Mouse (Mus musculus) hindbrain, embryonic 16.5 days (tissue): ENCODE measurements at regions not wholly inside any gene's neighbourhood (a gene's known extent, or its start where the extent isn't known, plus 50 kb on each side); places are given as distances from the start of the nearest gene placed in this dataset.

Experiments used
- ATAC-seq: fragments of 200-750 bp; cut with Nextera tagmentation; 2 replicates; pipeline ENCODE4 v1.8.0; 2017; ENCODE audit warnings: moderate TSS enrichment, moderate library complexity
- H3K27ac ChIP-seq: fragments of 300-500 bp; sonication (generic); 2 replicates; pipeline ENCODE4 v1.5.1; 2014; ENCODE audit warnings: low read depth, mild to moderate bottlenecking, control low read depth, low read length, moderate library complexity
- H3K27me3 ChIP-seq: fragments of 300-500 bp; sonication (generic); replicated peaks from 2 replicates; pipeline ENCODE4 v1.6.1; 2014; ENCODE audit warnings: low read length; ENCODE audit not compliant: control insufficient read depth, insufficient read depth
- H3K36me3 ChIP-seq: fragments of 300-500 bp; sonication (generic); 2 replicates; pipeline ENCODE4 v1.6.1; 2014; ENCODE audit warnings: mild to moderate bottlenecking, low read length, moderate library complexity, mixed read lengths; ENCODE audit not compliant: control insufficient read depth, insufficient read depth
- H3K4me1 ChIP-seq: fragments of 300-500 bp; sonication (generic); 2 replicates; pipeline ENCODE4 v1.6.1; 2014; ENCODE audit warnings: low read depth, low read length; ENCODE audit not compliant: control insufficient read depth, insufficient read depth
- H3K4me2 ChIP-seq: fragments of 300-500 bp; sonication (generic); 2 replicates; pipeline ENCODE4 v1.6.1; 2014; ENCODE audit warnings: mild to moderate bottlenecking, low read length, control low read depth, moderate library complexity
- H3K4me3 ChIP-seq: fragments of 300-500 bp; sonication (generic); 2 replicates; pipeline ENCODE4 v1.5.1; 2014; ENCODE audit warnings: mild to moderate bottlenecking, low read length, control low read depth, moderate library complexity
- H3K9ac ChIP-seq: fragments of 300-500 bp; sonication (generic); 2 replicates; pipeline ENCODE4 v1.6.1; 2014; ENCODE audit warnings: low read depth, mild to moderate bottlenecking, control low read depth, low read length, moderate library complexity
- H3K9me3 ChIP-seq: fragments of 300-500 bp; sonication (generic); 2 replicates; pipeline ENCODE4 v1.6.1; 2014; ENCODE audit warnings: mild to moderate bottlenecking, low read length, moderate library complexity; ENCODE audit not compliant: control insufficient read depth
- WGBS: fragments of 180-500 bp; shearing (Covaris S2); extraction: QIAGEN DNeasy Blood & Tissue Kit; methylation state at CpG from one replicate; pipeline ENCODE4 v1.1.7; 2014; 5-methylcytosine and 5-hydroxymethylcytosine counted together

DNA sequence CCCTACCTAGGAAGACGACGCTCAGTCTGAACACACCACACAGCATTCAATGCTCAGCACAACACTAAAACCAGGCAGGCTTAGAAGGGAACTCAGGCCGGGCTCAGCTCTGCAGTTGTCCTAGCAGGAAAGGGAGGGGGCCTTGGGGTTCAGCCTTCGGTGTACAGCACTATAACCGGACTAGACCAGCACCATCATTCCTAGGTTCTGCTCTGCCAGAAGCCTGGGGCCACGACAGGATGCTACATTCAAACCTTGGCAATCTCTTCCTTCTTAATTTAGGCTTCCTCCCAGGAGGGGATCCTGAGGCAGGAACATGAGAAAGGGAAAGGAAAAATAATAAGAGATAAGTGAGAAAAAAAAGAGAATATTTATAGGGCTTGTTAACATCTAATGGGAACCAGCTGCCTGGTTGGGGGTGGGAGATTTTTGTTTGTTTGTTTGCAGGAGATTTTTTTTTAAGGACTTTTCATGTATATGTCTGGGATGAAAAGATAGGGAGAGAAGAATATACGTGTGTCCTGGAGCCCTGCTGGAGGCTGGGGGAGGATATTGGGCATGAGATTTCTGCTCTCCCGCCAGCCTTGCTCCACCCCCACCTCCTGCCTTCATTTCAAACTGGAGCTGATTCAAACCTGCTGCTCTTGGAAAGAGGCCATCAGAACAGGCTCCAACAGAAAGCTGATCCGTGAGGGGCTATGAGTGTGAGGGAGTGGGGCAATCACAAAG, 73.8 kb upstream of the Boc start:
- Histone ChIP-seq H3K27ac (peak overlapping the region; percentile 71), H3K4me2 (peak overlapping the region; percentile 25; the same call in 1 of the 2 replicates), H3K27me3 (no peaks in the 10 kb centered on the region), H3K4me3 (no peak overlapping the region), H3K9ac (no peak overlapping the region), H3K4me1 (peaks cover 12% of the 10 kb centered on the region), H3K36me3 (no peaks in the 10 kb centered on the region), H3K9me3 (no peaks in the 10 kb centered on the region)
- ATAC-seq, result peak; percentile 86
- WGBS, result 21% methylated on average over 9 of the region's 9 CpGs

DNA sequence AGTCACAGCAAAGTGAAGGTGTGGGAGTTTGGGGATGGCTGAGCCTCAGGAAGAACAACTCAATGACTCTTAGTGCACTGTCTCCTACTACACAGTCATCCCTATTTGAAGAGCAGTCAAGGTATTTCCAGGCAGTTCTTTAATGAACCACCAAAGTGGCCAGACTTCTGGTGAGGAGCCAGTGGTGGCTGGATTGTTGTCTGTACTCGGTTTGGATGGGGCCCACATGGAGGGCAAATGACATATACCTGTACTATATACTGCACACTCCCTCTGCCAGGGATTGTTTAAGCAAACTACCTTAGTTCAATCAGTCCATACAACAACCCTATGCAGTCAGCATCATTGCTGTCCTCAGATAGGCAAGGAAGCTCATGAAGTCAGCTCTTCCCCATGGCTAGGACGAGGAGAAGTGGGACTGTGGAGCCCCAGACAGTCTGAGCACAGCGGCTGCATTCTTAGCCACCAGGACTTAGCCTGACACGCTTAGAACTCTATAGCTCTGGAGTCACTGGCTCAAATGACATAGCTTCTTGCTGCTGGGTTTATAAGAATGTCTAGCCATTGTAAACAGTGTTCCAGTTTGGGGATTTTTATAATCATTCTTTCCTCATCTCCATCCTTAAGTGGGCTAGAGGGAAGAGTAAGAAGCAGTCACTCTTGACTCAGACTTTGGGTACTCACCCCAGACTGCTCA, 72.8 kb upstream of the Boc start:
- peak overlapping the region; percentile 71 for H3K27ac ChIP-seq
- WGBS, result 75% methylated on average over 4 of the region's 4 CpGs
- no peak overlapping the region for H3K9ac ChIP-seq
- H3K4me1 ChIP-seq, result peaks cover 12% of the 10 kb centered on the region
- H3K27me3 ChIP-seq, result no peaks in the 10 kb centered on the region
- no peak overlapping the region for H3K4me3 ChIP-seq
- no peaks in the 10 kb centered on the region for H3K9me3 ChIP-seq
- H3K36me3 ChIP-seq, result no peaks in the 10 kb centered on the region
- no peak overlapping the region for H3K4me2 ChIP-seq
- ATAC-seq, result no peak

DNA sequence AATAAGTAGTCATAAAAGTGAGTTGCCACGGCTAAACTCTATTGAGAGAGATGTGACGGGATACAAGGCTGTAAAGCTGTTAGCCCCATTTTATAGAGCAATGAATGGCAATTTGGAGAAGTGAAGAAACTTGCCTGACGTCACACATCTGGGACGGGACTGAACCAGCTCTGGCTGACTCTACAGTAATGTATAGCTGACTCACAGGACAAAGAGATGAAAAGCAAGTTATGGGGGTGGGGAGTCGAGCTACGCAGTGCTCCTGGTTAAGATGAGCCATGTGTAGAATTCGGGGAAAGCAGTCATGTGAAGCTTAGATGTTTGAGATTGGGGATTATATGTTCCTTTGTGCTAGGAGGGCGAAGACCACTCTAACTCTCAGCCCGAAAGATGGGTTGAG, 72.2 kb upstream of the Boc start:
- Histone ChIP-seq H3K27ac (no peak overlapping the region), H3K27me3 (no peaks in the 10 kb centered on the region), H3K9ac (no peak overlapping the region), H3K4me1 (peaks cover 12% of the 10 kb centered on the region), H3K9me3 (no peaks in the 10 kb centered on the region), H3K36me3 (no peaks in the 10 kb centered on the region), H3K4me3 (no peak overlapping the region), H3K4me2 (no peak overlapping the region)
- ATAC-seq, result no peak
- 75% methylated on average over 9 of the region's 9 CpGs for WGBS

DNA sequence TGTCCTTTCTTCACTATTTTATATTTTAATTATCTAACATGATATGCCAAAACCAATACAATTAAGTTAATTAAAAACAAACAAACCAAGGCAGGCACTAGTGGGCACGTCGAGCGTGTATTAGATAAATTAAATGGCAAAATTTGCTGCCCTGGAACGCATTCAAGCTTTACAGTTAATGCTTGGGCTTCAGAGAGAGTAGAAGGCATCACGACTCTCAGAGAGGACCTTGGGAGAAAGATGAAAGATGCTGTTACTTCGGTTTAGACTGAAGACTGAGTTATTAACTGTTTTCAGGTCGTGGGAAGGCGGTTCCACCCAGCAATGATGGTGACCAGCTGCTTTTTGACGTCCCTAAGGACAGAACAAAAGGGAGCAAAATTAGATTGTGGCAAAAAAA, 71.7 kb upstream of the Boc start:
- WGBS, result 63% methylated on average over 9 of the region's 9 CpGs

DNA sequence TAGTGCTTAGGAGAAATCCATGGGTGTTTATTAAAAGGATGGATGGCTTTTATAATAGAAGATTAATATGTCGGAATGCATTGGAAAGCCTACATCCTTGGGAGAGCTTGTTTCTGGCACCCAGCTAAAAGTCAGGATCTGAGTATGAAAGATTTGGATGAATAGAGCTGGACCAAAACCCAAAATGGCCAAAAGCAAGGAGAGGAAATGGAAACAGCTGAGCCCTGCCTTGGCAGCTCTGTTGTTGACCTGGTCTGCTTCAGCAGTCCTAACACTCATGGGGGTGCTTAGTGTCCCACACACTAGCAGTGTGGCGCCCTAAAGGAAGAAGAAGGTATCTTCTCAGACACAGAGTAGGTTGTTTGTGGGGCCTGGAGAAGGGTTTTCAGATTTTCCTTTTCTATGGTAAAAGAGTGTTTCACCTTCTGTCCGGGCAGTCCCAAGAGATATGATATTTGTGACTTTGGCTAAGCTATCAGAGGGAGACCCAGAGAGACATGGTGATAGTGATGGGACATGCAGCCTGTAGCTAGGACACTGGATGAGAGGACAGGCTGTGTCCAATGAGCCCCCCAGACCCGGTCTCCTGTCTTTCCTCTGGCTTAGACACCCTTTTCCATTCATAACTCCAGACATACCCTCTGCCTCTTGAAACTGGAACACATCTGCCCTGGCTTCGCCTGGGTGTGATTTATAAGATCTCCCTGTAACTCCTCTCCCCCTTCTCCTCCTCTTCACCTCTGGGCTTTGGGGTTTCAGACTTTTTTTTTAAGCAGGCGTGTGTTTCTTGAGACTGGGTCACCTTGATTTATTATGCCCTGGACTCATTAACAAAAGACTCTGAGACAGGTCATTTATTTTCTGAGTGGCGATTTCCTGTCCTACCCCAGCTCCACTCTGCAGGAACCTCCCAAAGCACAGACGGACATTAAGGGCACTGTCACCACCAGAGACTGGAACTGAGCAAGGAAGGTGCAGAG, 70.9 kb upstream of the Boc start:
- WGBS, result 64% methylated on average over 8 of the region's 8 CpGs
- Histone ChIP-seq H3K4me1 (peaks cover 12% of the 10 kb centered on the region), H3K27me3 (no peaks in the 10 kb centered on the region), H3K27ac (no peak overlapping the region), H3K36me3 (no peaks in the 10 kb centered on the region), H3K9me3 (no peaks in the 10 kb centered on the region), H3K4me3 (no peak overlapping the region), H3K4me2 (no peak overlapping the region), H3K9ac (no peak overlapping the region; the same call in 1 of the 2 replicates)
- no peak for ATAC-seq

More for the DNA sequence above, 71.7 kb upstream of the Boc start:
- Histone ChIP-seq H3K9me3 (no peaks in the 10 kb centered on the region), H3K9ac (no peak overlapping the region), H3K4me3 (no peak overlapping the region), H3K4me1 (peaks cover 12% of the 10 kb centered on the region), H3K4me2 (no peak overlapping the region), H3K36me3 (no peaks in the 10 kb centered on the region), H3K27ac (no peak overlapping the region), H3K27me3 (no peaks in the 10 kb centered on the region)
- ATAC-seq, result no peak

DNA sequence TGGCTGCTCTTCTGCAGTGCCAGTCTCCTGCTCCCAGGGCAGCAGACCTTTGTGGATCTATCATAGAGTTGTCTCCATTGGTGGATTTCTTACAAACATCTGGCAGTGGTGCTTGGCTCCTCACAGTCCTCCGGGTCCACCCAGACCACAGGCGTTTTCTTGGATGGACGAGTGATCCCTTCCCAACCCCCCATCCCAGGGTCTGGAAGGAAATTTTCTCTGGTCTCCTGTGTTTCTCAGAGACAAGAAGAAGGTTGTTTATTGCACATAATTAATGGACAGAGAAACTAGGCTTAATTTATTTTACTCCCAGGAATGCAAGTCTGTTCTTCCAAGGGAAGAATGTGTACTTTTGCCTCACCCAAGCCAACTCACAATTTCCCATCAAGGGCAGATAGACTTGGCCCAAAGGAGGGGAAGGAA, 67.2 kb upstream of the Boc start:
- WGBS, result 76% methylated on average over 3 of the region's 3 CpGs
- Histone ChIP-seq H3K9me3 (no peaks in the 10 kb centered on the region), H3K9ac (no peak overlapping the region), H3K4me1 (no peaks in the 10 kb centered on the region), H3K4me2 (no peak overlapping the region), H3K36me3 (no peaks in the 10 kb centered on the region), H3K27ac (no peak overlapping the region), H3K27me3 (no peaks in the 10 kb centered on the region), H3K4me3 (no peak overlapping the region)
- no peak for ATAC-seq

DNA sequence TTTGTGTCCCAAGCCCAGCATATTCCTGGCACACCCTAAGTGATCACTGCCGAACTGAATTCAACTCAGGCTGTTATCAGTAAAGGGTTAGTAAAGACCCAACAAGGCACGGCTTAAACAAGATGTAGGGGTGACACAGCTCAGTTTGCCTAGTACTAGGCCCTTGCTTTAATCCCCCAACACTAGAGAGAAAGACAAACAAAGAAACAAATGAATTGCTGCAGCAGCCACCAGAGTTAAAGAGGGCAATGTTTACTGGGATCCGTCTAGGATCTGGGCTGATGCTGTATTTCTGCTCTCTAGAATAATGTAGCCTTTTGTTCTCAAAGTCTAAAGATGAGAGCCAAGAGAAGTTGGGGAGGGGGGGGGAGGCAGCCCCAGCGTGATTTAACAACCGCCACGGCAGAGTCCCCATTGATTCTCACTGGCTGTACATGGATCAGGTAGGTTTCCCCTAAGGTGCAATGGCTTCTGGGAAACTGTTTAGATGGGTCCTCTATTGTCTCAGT, 66.5 kb upstream of the Boc start:
- H3K27ac ChIP-seq, result no peak overlapping the region
- no peaks in the 10 kb centered on the region for H3K4me1 ChIP-seq
- no peaks in the 10 kb centered on the region for H3K9me3 ChIP-seq
- H3K27me3 ChIP-seq, result no peaks in the 10 kb centered on the region
- WGBS, result 51% methylated on average over 6 of the region's 6 CpGs
- H3K9ac ChIP-seq, result no peak overlapping the region
- H3K4me2 ChIP-seq, result no peak overlapping the region
- H3K4me3 ChIP-seq, result no peak overlapping the region
- no peak for ATAC-seq
- no peaks in the 10 kb centered on the region for H3K36me3 ChIP-seq

DNA sequence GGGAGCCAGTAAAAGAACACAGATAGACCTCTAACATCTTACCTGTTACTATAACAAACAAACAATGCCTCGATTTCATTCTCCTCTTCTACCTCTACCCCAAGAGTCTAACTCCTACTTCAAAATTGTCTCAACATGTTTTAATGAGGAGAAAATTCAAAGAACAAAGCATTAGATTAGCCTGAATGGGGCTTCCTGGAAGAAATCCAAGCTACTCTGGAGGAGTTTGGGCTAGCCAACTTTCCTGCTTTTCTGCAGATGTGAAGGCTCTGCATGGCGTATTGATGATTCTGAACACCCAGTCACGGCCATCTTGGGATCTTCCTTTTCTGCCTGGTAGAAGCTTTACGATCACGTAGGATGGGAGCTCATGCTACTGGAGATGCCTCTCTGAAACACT, 62.9 kb upstream of the Boc start:
- no peaks in the 10 kb centered on the region for H3K36me3 ChIP-seq
- H3K4me3 ChIP-seq, result no peak overlapping the region
- 79% methylated on average over 5 of the region's 5 CpGs for WGBS
- H3K27ac ChIP-seq, result no peak overlapping the region
- 0 out of 2 replicates have a peak, but pooled peaks cover 4% of the 10 kb centered on the region for H3K4me1 ChIP-seq
- no peak overlapping the region for H3K9ac ChIP-seq
- H3K9me3 ChIP-seq, result no peaks in the 10 kb centered on the region
- H3K27me3 ChIP-seq, result no peaks in the 10 kb centered on the region
- no peak overlapping the region for H3K4me2 ChIP-seq
- no peak for ATAC-seq
